Mouse (Mus musculus): ENCODE results near the gene Ankrd36. TPM values are rescaled to one million over a fixed set of nuclear protein-coding genes. Genes with fewer than 3 reads are reported as not detected.
"Not testable (repeated sequence)": the region's sequence is repeated elsewhere in the genome, so short reads cannot be mapped to it uniquely, and the experiment has no call there.

Gene Ankrd36
- polyA plus RNA-seq, 1 experiment from 2014 or later: 0.10 TPM

- no peak for ATAC-seq (ENCODE audit: insufficient read depth, low FRiP score)
- 46% methylated on average over 5 of the region's 5 CpGs for WGBS
- Histone ChIP-seq H3K9me3 (replicated peaks; ENCODE audit: control insufficient read depth, low read length) (no peaks in the 10 kb centered on the region), H3K27me3 (ENCODE audit: control insufficient read depth, insufficient read depth, low read length) (no peaks in the 10 kb centered on the region), H3K4me3 (replicated peaks; ENCODE audit: low read length) (no peak overlapping the region), H3K36me3 (ENCODE audit: control insufficient read depth, insufficient read depth, low read length) (peaks cover 40% of the 10 kb centered on the region), H3K4me2 (ENCODE audit: low read depth, low read length) (no peak overlapping the region), H3K4me1 (ENCODE audit: control insufficient read depth, insufficient read depth, low read length) (0 out of 2 replicates have a peak, but pooled peaks cover 3% of the 10 kb centered on the region), H3K9ac (ENCODE audit: low read length) (no peak overlapping the region), H3K27ac (ENCODE audit: low read length) (no peak overlapping the region)
Observed at GRCm38 (mm10) chr11:5528841-5529240, 40.6 kb upstream of the Ankrd36 start.

- H3K9me3 ChIP-seq (replicated peaks; ENCODE audit: control insufficient read depth, low read length): no peaks in the 10 kb centered on the region
- H3K36me3 ChIP-seq (ENCODE audit: control insufficient read depth, insufficient read depth, low read length): peaks cover 30% of the 10 kb centered on the region
- H3K9ac ChIP-seq (ENCODE audit: low read length): no peak overlapping the region
- no peaks in the 10 kb centered on the region for H3K27me3 ChIP-seq (ENCODE audit: control insufficient read depth, insufficient read depth, low read length)
- ATAC-seq (ENCODE audit: insufficient read depth, low FRiP score): no peak
- no peak overlapping the region for H3K4me3 ChIP-seq (replicated peaks; ENCODE audit: low read length)
- H3K4me2 ChIP-seq (ENCODE audit: low read depth, low read length): no peak overlapping the region
- no peak overlapping the region for H3K27ac ChIP-seq (ENCODE audit: low read length)
- H3K4me1 ChIP-seq (ENCODE audit: control insufficient read depth, insufficient read depth, low read length): no peaks in the 10 kb centered on the region
- WGBS: 70% methylated on average over 5 of the region's 5 CpGs
Observed at GRCm38 (mm10) chr11:5530172-5530571, 39.3 kb upstream of the Ankrd36 start.

GRCm38 (mm10) chr11:5530717-5531116 is 38.8 kb upstream of the Ankrd36 start:
- 68% methylated on average over 6 of the region's 6 CpGs for WGBS
- H3K36me3 ChIP-seq (ENCODE audit: control insufficient read depth, insufficient read depth, low read length): peaks cover 26% of the 10 kb centered on the region
- H3K9ac ChIP-seq (ENCODE audit: low read length): no peak overlapping the region
- no peaks in the 10 kb centered on the region for H3K4me1 ChIP-seq (ENCODE audit: control insufficient read depth, insufficient read depth, low read length)
- no peaks in the 10 kb centered on the region for H3K27me3 ChIP-seq (ENCODE audit: control insufficient read depth, insufficient read depth, low read length)
- no peak overlapping the region for H3K27ac ChIP-seq (ENCODE audit: low read length)
- H3K9me3 ChIP-seq (replicated peaks; ENCODE audit: control insufficient read depth, low read length): no peaks in the 10 kb centered on the region
- H3K4me3 ChIP-seq (replicated peaks; ENCODE audit: low read length): no peak overlapping the region
- H3K4me2 ChIP-seq (ENCODE audit: low read depth, low read length): no peak overlapping the region
- no peak for ATAC-seq (ENCODE audit: insufficient read depth, low FRiP score)

- Histone ChIP-seq H3K9ac (ENCODE audit: low read length) (no peak overlapping the region), H3K9me3 (replicated peaks; ENCODE audit: control insufficient read depth, low read length) (no peaks in the 10 kb centered on the region), H3K36me3 (ENCODE audit: control insufficient read depth, insufficient read depth, low read length) (peaks cover 21% of the 10 kb centered on the region), H3K27ac (ENCODE audit: low read length) (no peak overlapping the region), H3K4me3 (replicated peaks; ENCODE audit: low read length) (no peak overlapping the region), H3K4me1 (ENCODE audit: control insufficient read depth, insufficient read depth, low read length) (no peaks in the 10 kb centered on the region), H3K27me3 (ENCODE audit: control insufficient read depth, insufficient read depth, low read length) (no peaks in the 10 kb centered on the region), H3K4me2 (ENCODE audit: low read depth, low read length) (no peak overlapping the region)
- ATAC-seq (ENCODE audit: insufficient read depth, low FRiP score): peak; percentile 64; the same call in 1 of the 2 replicates
- WGBS: 74% methylated on average over 5 of the region's 5 CpGs
Observed at GRCm38 (mm10) chr11:5533108-5533507, 36.4 kb upstream of the Ankrd36 start.

- not testable (repeated sequence) for H3K9me3 ChIP-seq (replicated peaks; ENCODE audit: control insufficient read depth, low read length); ATAC-seq (ENCODE audit: insufficient read depth, low FRiP score); H3K9ac ChIP-seq (ENCODE audit: low read length); H3K27me3 ChIP-seq (ENCODE audit: control insufficient read depth, insufficient read depth, low read length); H3K4me2 ChIP-seq (ENCODE audit: low read depth, low read length); H3K4me3 ChIP-seq (replicated peaks; ENCODE audit: low read length); H3K27ac ChIP-seq (ENCODE audit: low read length)
- peaks cover 20% of the 10 kb centered on the region for H3K36me3 ChIP-seq (ENCODE audit: control insufficient read depth, insufficient read depth, low read length)
- H3K4me1 ChIP-seq (ENCODE audit: control insufficient read depth, insufficient read depth, low read length): peaks cover 16% of the 10 kb centered on the region
- 77% methylated on average over 4 of the region's 4 CpGs for WGBS
Observed at GRCm38 (mm10) chr11:5537454-5537853, 32.0 kb upstream of the Ankrd36 start.

GRCm38 (mm10) chr11:5540331-5540730 is 29.2 kb upstream of the Ankrd36 start:
- ATAC-seq (ENCODE audit: insufficient read depth, low FRiP score): no peak
- WGBS: 44% methylated on average over 4 of the region's 4 CpGs
- Histone ChIP-seq H3K4me3 (replicated peaks; ENCODE audit: low read length) (peak overlapping the region; percentile 90), H3K27me3 (ENCODE audit: control insufficient read depth, insufficient read depth, low read length) (no peaks in the 10 kb centered on the region), H3K27ac (ENCODE audit: low read length) (no peak overlapping the region), H3K9ac (ENCODE audit: low read length) (no peak overlapping the region), H3K36me3 (ENCODE audit: control insufficient read depth, insufficient read depth, low read length) (peaks cover 10% of the 10 kb centered on the region), H3K9me3 (replicated peaks; ENCODE audit: control insufficient read depth, low read length) (no peaks in the 10 kb centered on the region), H3K4me1 (ENCODE audit: control insufficient read depth, insufficient read depth, low read length) (peaks cover 17% of the 10 kb centered on the region), H3K4me2 (ENCODE audit: low read depth, low read length) (peak overlapping the region; percentile 80)

GRCm38 (mm10) chr11:5541230-5541798 is 28.2 kb upstream of the Ankrd36 start:
- Histone ChIP-seq H3K27me3 (ENCODE audit: control insufficient read depth, insufficient read depth, low read length) (no peaks in the 10 kb centered on the region), H3K9me3 (replicated peaks; ENCODE audit: control insufficient read depth, low read length) (no peaks in the 10 kb centered on the region), H3K4me1 (ENCODE audit: control insufficient read depth, insufficient read depth, low read length) (peaks cover 17% of the 10 kb centered on the region), H3K4me3 (replicated peaks; ENCODE audit: low read length) (peak overlapping the region; percentile 90), H3K27ac (ENCODE audit: low read length) (peak overlapping the region; percentile 63), H3K4me2 (ENCODE audit: low read depth, low read length) (peak overlapping the region; percentile 80), H3K9ac (ENCODE audit: low read length) (peak overlapping the region; percentile 96), H3K36me3 (ENCODE audit: control insufficient read depth, insufficient read depth, low read length) (peaks cover 10% of the 10 kb centered on the region)
- no peak for ATAC-seq (ENCODE audit: insufficient read depth, low FRiP score)
- under 1% methylated on average over 28 of the region's 28 CpGs for WGBS

GRCm38 (mm10) chr11:5541799-5542481 is 27.5 kb upstream of the Ankrd36 start, which contains the start of gene Ccdc117:
TSS of gene Ccdc117 (minus strand) at chr11:5542187.
- Histone ChIP-seq H3K9me3 (replicated peaks; ENCODE audit: control insufficient read depth, low read length) (no peaks in the 10 kb centered on the region), H3K27ac (ENCODE audit: low read length) (peak within 1 kb of the TSS; percentile 63), H3K4me1 (ENCODE audit: control insufficient read depth, insufficient read depth, low read length) (peaks cover 17% of the 10 kb centered on the region), H3K4me2 (ENCODE audit: low read depth, low read length) (peak within 1 kb of the TSS; percentile 80), H3K36me3 (ENCODE audit: control insufficient read depth, insufficient read depth, low read length) (peaks cover 10% of the 10 kb centered on the region), H3K9ac (ENCODE audit: low read length) (peak within 1 kb of the TSS; percentile 96), H3K4me3 (replicated peaks; ENCODE audit: low read length) (peak within 1 kb of the TSS; percentile 90), H3K27me3 (ENCODE audit: control insufficient read depth, insufficient read depth, low read length) (no peaks in the 10 kb centered on the region)
- peak; percentile 99 for ATAC-seq (ENCODE audit: insufficient read depth, low FRiP score)
- under 1% methylated on average over 54 of the region's 65 CpGs for WGBS

GRCm38 (mm10) chr11:5542482-5543185 is 26.9 kb upstream of the Ankrd36 start:
- Histone ChIP-seq H3K4me2 (ENCODE audit: low read depth, low read length) (peak overlapping the region; percentile 80), H3K9ac (ENCODE audit: low read length) (no peak overlapping the region; the same call in 1 of the 2 replicates), H3K27me3 (ENCODE audit: control insufficient read depth, insufficient read depth, low read length) (no peaks in the 10 kb centered on the region), H3K27ac (ENCODE audit: low read length) (peak overlapping the region; percentile 18; the same call in 1 of the 2 replicates), H3K4me3 (replicated peaks; ENCODE audit: low read length) (peak overlapping the region; percentile 90), H3K9me3 (replicated peaks; ENCODE audit: control insufficient read depth, low read length) (no peaks in the 10 kb centered on the region), H3K36me3 (ENCODE audit: control insufficient read depth, insufficient read depth, low read length) (peaks cover 10% of the 10 kb centered on the region), H3K4me1 (ENCODE audit: control insufficient read depth, insufficient read depth, low read length) (peaks cover 17% of the 10 kb centered on the region)
- 0 out of 2 replicates have a peak, but pooled peaks have one; percentile 2 for ATAC-seq (ENCODE audit: insufficient read depth, low FRiP score)
- 46% methylated on average over 5 of the region's 5 CpGs for WGBS
